Mouse (Mus musculus): Measurements from ENCODE around the gene Pitpnc1.

The Pitpnc1 gene

DNA sequence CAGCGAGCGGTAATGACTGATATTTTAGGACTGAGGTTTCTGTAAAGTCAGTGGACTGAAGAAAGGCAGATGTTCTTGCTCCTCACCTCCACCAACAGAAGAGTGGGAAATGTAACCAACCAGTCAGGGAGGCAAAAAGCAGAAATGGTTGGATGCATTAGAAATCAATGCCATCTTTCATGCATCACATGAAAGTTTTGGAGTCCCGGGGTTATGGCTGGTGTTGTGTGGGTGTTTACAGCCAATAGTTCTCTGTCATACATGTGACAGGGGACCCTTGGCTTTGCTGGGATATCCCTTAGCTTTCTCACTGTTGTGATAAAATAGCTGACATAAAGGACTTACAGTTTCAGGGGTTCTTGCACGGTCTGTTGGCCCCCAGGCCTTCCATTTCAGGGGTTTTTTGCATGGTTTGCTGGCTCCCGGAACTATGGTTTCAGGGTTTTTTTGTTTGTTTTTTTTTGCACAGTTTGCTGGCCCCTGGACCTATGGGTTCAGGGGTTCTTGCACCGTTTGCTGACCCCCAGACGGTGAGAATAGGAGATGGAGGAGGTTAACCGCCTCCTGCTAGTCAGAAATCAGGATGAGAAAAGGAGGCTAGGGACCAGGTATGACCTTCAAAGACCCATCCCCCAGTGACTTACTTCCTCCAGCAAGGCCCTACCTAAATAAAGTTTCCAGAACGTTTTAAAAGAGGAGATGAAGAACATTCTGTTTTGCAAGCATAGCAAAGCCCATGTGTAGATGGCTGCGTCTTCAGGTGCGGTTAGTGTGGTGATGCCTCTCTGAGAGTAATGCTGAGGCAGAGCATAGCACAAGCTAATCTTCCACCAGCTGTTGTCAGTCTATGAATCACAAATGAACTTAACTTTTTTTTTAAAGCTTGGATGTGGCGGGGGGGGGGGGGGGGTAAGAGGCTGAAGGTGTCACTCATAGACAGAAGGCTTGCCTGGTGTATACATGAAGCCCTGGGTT lies 27.1 kb downstream of the Pitpnc1 start:
- DNase-seq (ENCODE audit: low read depth), result no peak

DNA sequence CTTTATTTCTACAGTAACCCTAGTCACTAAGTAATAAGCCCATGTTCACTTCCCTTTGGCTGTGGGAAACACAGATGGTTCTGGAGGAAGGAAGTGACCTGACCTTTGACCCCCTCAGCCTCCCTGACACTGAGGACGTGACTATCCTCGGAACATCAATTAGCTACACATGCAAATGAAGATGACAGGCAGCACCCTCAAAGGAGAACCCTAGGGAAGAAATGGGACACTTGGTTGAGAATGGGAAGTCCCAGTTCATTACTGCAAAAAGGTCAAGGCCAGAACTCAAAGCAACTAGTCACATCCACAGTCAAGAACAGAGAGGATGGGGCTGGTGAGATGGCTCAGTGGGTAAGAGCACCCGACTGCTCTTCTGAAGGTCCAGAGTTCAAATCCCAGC lies 29.4 kb downstream of the Pitpnc1 start:
- DNase-seq (ENCODE audit: low read depth), result no peak

DNA sequence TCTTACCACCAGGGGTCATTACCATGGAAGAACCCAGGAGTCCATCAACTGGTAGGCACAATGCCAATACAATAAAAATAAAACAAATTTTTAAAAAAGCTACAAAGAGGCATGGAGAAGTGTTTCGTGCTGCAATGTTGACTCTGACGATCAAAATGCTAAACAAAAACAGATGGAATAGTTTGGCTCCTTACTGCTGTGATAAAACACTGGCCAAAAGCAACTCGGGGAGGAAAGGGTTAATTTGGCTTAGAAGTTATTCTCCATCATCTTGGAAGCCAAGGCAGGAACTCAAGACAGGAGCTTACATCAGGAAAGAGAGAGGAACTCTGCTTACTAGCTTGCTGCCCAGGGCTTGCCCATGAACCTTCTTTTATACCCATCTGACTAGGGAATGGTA lies 32.4 kb downstream of the Pitpnc1 start:
- peak; percentile 75 for DNase-seq (ENCODE audit: low read depth)

DNA sequence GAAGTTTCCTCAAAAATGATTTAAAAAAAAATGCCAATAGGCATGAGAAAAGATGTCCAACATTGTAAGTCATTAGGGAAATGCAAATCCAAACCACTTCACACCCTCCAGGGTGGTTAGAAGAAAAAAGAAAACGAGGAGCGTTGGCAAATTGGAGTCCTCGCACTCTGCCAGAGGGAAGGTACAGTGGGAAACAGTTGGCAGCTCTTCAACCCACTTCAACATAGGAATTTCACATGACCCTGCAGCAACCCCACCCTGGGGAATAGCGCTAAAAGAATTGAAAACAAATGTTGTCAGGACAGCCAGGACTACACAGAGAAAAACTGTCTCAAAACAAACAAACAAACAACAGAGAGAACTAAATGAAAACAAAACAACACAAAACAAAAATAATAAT lies 32.8 kb downstream of the Pitpnc1 start:
- peak; percentile 71 for DNase-seq (ENCODE audit: low read depth)

DNA sequence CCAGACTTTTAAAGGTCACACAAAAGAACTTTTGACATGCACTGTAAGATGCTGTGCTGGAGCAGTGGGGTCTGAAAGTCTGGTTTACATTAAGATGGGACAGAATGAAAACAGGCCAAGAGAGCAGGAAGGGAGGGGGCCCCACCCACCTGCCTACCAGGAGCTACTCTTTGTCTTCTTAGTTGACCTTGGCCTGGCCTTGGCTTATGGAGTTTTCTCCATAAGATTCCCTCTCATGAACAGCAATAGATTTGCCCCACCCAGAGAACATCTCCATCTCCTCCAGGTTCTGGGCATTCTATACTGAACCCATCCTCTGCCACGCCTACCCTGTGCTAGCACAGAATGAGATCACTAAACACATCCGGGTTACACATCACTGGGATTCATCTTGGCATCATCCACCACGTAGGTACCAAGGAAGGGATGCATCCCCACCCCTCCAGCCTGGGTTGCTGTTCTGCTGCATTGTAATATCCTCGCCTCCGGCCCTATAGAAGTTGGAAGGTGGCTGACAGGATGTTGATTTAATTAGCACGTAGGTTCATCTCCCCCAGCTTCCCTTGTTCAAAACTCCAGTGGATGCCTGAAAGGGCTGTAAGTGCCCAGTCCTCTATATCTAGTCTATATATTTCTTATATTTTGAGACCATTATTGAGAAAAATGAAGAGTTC lies 34.6 kb downstream of the Pitpnc1 start:
- no peak for DNase-seq (ENCODE audit: low read depth)

DNA sequence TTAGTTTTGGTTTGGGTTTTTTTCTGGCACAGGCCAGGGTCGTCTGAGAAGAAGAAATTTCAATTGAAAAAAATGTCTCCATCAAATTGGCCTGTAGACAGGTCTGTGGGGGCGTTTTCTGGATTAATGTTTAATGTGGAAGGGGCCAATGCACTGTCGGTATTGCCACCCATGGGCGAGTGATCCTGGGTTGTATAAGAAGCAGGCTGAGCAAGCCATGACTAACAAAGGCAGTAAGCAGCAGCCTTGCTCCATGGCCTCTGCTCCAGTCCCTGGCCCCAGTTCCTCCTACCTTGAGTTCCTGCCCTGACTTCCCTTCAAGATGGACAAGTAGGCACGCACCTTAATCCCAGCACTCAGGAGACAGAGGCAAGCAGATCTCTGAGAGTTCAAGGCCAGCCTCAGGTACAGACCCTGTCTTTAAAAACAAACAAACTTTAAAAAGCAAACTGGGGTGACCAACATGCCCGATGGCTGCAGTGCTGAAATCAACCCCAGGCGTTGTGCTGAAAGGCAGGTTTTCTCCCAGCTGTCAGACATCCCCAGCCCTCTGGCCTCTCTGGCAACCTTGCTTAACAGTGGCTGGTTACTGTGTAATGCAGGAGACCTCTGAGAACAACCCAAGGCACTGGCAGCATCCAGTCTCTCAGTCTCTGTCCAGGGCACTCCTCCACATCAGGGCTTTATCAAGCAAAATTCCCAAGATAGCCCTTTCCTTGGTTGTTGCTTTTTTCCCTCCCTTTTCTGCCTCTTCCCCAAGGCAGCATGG lies 39.1 kb downstream of the Pitpnc1 start:
- no peak for DNase-seq (ENCODE audit: low read depth)

DNA sequence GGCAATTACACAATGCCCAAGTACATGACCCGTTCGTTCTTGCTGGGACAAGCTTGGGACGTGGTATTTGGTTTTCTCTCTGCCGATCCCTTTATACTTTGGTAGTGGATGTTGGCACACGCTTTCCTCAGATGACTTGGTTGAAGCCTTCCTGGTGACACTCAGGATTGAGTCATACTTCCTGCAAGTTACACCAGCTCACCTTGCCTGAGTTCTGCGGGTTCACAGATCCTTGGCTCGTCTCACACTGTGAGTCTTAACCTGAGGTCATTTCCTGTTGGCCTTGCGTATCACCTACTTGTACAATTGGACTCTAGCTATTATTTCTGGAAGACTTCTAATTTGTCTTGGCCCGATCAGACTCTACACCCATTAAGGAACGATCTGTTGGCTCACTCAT lies 42.5 kb downstream of the Pitpnc1 start:
- DNase-seq (ENCODE audit: low read depth), result no peak

DNA sequence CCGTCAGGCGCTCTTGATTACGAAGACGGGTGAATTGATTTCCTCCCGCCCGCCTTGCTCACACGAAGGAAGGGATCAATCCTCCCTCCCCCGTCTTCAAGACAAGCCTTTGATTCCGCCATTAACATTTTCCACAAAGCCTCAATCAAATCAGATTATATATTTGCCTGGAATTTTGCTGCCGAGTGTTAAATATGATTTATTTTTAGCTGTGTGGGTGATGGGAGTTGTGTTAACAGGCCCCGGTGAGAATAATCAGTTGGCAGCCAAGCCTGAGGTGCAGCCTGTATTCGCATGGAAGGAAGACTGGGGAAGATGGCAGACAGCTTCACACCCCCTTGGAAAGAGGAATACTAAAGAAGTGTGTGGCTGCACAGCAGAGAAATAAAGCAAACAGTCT lies 46.3 kb downstream of the Pitpnc1 start:
- DNase-seq (ENCODE audit: low read depth), result no peak

DNA sequence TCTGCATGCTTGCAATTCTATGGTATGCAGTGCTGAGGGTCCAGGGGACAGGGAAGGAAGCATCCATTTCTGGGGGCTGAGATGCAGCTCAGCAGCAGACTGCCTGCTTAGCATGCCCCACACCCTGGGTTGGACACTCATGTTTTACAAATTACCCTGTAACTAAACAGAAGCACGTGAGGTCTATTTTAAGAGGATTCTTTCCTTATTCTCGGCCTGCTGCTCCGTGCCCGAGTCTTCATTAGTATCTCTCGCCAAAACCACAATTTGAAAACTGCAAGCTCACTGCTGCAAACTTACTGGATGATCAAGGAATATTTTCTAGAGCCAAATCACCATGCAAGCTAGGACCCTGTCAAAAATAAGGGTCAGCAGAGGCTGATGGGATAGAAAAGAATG lies 48.1 kb downstream of the Pitpnc1 start:
- peak; percentile 5 for DNase-seq (ENCODE audit: low read depth)

DNA sequence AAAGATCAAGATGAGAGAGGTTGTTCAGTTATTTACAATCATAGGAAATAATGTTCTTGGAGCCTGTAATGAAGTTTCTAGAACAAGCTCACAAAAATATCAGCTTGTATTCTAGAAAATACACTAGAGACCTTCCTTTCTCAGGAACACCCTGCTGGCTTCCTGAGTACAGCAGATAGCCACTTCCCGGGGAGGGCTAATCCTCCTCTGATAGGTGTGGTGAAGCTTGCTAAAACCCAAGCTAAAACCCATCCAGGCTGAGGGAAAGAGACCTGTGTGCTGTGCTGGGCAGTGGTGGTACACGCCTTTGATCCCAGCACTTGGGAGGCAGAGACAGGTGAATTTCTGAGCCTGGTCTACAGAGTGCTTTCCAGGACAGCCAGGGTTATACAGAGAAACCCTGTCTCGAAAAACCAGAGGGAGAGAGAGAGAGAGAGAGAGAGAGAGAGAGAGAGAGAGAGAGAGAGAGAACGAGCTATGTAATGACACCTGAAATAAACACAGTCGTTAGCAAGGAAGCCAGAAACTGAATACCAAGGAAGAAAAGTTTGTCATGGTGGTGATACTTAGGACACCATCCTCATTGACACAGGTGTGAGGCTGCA lies 48.6 kb downstream of the Pitpnc1 start:
- no peak for DNase-seq (ENCODE audit: low read depth)

DNA sequence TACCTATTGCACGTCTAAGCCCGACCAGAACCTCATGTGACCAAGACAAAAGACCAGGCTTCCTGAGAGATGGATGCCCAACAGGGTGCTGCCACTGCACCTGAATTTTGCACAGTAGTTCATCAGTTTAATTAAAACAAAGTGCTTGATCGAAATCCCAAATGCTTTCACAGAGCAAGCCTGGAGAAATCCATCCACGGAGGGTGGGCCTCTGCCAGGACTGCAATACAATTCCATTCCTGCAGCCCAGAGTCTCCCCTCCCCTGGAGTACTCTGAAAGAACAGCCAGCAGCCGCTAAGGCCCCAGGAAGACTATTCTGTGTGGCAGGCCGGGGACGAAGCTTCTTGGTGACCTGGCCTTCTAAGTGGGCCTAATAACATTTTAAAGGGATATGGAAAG lies 50.6 kb downstream of the Pitpnc1 start:
- no peak for DNase-seq (ENCODE audit: low read depth)

DNA sequence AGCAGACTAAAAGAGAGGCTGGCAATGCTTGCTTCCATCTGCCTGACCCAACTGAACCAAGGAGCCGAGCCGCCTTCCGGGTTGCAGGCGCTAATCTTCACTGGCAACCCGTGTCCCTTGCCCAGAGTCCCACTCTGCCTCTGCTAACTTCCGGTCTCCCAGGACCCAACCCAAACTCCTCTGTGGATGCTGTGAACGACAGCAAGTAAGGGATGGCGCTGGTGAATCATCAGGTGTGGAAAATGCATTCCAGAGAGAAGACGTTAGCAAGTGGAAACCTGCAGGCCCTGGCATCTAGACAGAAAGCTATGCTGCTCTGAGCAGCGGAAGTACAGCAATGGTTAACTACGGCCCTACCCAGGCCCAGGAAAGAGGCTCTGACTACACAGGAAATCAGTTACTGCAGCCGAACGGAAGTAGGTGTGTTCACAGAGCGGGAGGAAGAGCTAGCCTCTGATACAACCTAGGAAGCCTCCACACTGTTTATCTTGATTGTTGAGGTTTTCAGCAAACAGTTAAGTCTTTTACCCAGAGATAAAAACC lies 53.4 kb downstream of the Pitpnc1 start:
- DNase-seq (ENCODE audit: low read depth), result no peak

DNA sequence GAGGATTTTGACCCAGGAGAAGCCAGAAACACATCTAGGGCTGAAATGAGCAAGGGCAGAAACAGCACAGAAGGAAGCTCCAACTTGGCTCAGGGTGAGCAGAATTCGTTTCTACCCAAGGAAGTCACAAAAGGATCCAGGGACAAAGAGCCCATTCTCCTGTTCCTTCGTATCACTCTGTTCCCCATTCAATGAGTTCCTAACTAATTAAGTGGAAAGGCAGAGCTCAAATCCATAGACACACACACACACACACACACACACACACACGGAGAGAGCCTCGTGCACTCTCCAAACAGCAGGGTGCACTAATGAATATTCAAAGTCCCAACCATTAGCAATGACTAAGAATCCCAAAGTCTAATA lies 54.0 kb downstream of the Pitpnc1 start:
- no peak for DNase-seq (ENCODE audit: low read depth)

DNA sequence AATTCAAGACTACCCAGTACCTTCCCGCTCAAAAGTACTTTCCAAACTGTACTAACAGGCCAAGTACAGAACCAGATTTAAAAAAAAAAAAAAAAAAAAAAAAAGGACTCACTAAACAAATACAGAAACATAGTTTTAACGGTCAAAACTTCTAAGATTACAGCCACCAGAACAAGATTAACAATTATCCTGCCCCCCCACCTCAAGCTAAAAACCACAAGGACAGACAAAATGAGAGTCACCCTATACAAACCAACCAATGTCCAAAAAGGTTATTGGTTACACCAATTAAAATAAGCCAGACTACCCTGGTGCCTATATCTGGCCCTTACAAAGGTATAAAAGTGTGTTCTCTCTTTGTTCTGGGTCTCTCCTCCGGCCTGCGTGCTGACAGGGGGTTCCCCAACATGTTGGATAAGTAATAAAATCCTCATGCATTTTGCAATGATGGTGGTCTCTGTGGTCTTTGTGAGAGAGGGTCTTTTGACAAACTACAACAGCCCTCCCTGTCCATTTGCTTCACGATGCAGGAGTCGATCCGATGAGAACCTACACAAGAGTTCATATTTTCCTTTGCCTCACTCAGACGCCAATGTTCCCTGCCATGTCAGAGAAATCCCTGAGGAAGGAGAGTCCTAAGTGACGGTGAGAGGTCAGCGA lies 54.5 kb downstream of the Pitpnc1 start:
- DNase-seq (ENCODE audit: low read depth), result no peak

DNA sequence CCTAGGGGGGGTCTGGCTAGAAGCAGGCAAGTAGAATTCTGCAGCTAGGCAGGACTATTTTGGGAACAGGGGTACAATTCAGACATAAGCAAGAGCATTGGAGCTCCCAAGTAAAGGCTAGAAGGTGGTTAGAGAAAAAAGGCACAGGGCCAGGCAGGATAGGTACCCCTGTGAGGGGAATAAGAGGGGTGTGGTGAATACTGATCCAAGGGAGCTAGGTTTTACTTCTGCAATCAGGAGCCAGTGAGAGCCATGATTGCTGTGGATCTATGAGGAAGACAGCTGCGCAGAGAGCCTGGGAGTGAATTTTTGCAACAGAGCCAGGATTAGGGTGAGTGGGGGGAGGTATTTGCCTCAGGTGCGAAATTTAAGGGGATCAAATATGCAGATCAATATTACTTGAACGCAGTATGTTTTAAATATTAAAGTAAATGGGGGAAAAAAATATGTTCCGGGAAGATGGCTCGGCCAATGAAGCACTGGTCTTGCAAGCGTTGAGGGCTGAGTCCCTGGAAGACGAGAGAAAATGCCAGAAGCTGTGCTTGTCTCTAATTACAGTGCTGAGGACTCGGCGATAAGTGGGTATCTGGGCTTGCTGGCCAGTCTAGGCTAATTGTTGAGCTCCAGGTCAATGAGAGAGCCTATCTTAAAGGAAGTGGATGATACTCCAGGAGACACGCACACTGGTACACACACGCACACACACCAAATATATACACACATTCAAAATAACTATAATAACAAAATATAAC lies 55.3 kb downstream of the Pitpnc1 start:
- DNase-seq (ENCODE audit: low read depth), result no peak

DNA sequence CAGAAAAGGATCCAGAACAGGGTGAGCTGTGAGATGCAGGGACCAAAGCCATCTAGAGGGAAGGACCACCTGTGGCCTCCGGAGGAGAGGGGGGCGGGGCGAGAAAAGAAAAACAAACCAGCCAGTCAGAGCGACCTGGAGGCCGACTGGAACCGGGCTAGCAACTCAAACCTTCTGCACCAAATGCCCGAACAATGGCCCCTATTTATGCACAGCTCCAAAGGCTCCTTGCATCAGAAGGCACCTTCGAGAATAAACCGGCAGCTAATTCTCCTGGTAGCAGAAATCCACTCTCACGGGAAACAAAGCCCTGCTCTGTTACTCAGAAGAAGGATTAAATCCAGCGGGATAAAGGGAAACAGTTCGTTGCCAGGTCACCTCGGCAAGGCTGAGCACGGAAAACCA lies 57.2 kb downstream of the Pitpnc1 start:
- no peak for DNase-seq (ENCODE audit: low read depth)

DNA sequence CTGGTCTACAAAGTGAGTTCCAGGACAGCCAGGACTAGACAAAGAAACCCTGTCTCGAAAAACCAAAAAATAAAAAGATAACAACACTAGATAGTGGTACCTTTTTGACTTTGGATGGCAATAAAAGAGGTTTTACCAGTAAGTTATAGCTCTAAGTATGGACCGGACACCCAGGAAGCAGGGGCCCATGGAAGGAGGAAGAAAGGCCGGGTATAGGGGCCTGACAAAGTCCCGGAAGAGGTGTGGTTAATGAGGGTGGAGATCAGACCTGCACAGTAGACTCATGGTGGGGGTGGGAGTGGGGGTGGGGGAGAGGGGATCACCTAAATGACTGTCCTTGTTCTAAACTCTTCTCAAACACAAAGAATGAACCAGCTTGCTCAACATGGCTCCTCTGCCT lies 58.4 kb downstream of the Pitpnc1 start:
- DNase-seq (ENCODE audit: low read depth), result no peak

DNA sequence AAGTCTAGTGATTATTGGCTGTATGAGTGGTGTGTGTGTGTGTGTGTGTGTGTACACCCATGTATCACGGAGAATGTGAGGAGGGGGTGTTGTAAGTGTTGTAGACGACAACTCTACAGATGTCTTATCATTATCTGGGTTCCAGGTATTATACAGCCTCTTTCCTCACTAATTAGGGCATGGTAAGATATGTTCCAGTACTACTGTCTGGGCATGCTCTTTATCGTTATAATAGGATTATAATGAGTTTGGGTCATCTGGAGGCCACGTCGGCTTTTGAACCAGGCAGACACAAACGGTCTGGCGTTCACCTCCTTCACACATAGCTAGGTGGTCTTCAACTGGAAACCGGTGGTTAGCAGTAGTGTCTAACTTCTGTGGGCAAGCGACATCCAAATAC lies 58.9 kb downstream of the Pitpnc1 start:
- no peak for DNase-seq (ENCODE audit: low read depth)

DNA sequence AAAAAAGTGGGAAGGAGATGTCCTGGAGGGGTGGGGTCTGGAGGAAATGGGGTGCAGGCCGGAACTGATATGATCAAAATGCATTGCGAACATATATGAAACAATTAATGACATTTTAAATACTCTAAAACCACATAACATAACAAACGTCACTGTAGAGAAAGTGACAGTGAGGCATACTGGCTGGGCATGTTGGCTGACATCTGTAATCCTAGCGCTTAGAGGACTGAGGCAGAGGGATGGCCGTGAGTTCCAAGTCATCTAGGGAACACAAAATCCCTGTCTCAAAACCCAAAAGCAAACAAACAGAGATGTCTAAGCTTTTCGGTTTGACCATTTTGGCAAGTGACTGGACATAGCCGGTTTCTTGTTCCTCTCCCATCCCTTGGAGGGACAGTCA lies 59.7 kb downstream of the Pitpnc1 start:
- DNase-seq (ENCODE audit: low read depth), result no peak

DNA sequence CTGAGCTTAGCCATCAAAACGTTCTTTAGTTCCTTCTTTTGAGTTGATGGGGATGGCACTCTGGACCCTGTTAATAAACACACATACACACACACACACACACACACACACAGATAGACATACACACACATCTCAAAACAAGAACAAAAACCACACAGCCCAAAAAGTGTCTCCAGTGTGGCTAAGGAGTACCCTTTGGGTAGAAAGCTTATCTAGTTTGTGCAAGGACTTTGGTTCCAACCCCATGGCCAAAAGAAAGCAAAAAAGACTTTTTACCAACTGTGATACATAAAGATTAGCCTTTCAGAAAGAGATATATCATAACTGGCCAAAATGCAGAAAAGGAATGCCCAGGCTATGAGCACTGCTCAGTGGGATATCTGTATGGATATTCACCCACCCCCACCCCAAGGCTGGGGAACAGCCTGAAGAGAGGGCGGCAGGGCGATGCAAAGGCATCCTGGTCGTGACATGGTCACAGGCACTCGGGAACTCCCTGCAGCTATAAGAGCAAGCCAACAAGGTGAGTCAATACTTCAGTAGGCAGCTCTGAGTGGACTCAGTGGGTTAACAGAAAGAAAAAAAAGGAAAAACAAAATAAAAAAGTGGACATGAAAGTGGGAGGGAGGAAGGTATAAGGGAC lies 60.3 kb downstream of the Pitpnc1 start:
- DNase-seq (ENCODE audit: low read depth), result no peak
